Mouse (Mus musculus) thymus, adult 2 months (tissue): ENCODE results near the gene Agbl4.

Source experiments
- CTCF ChIP-seq: fragments of 200-500 bp; IDR thresholded peaks from 2 replicates; pipeline ENCODE4 v1.5.1; 2012; ENCODE audit warnings: mild to moderate bottlenecking, control low read depth, low read length, moderate library complexity, borderline replicate concordance; ENCODE audit not compliant: control insufficient read depth, poor library complexity, insufficient read depth; ENCODE audit errors: extremely low read depth
- POLR2A ChIP-seq: fragments of 200-500 bp; IDR thresholded peaks from 2 replicates; pipeline ENCODE4 v1.6.1; 2012; ENCODE audit warnings: mild to moderate bottlenecking, low read length, control low read depth, moderate library complexity; ENCODE audit not compliant: control insufficient read depth, poor library complexity, insufficient read depth; ENCODE audit errors: extremely low read depth

GRCm38 (mm10) chr4:110799902-110800301 lies 402.4 kb downstream of the Agbl4 start:
- no peak for TF ChIP-seq POLR2A
- TF ChIP-seq CTCF: no peak
